Mouse (Mus musculus) cerebellum, adult 2 months (tissue): Measurements from ENCODE around the gene Moxd1. TPM values are rescaled to one million over a fixed set of nuclear protein-coding genes. Genes with fewer than 3 reads are reported as not detected.

Experiments
- DNase-seq, 2 experiments: peaks; one replicate each; pipeline ENCODE4 v3.0.0; 2021
- H3K27ac ChIP-seq: fragments of 200-500 bp; 2 replicates; pipeline ENCODE4 v1.5.1; 2012; ENCODE audit warnings: low read length, control low read depth, inconsistent platforms; ENCODE audit not compliant: insufficient read depth
- H3K27me3 ChIP-seq: fragments of 200-500 bp; 2 replicates; pipeline ENCODE4 v1.6.1; 2012; ENCODE audit warnings: inconsistent platforms, mild to moderate bottlenecking, low read length, moderate library complexity; ENCODE audit not compliant: control insufficient read depth, insufficient read depth
- H3K4me1 ChIP-seq: fragments of 200-500 bp; 2 replicates; pipeline ENCODE4 v1.6.1; 2011; ENCODE audit warnings: low read length; ENCODE audit not compliant: control insufficient read depth, insufficient read depth
- H3K4me3 ChIP-seq: fragments of 200-500 bp; replicated peaks from 2 replicates; pipeline ENCODE3; 2011; ENCODE audit warnings: mild to moderate bottlenecking, low read depth, low read length, control low read depth; ENCODE audit not compliant: insufficient read depth
- CTCF ChIP-seq: fragments of 200-500 bp; IDR thresholded peaks from 2 replicates; pipeline ENCODE4 v1.5.1; 2011; ENCODE audit warnings: low read depth, mild to moderate bottlenecking, control low read depth, low read length, moderate library complexity, borderline replicate concordance; ENCODE audit not compliant: insufficient read depth
- POLR2A ChIP-seq: fragments of 200-500 bp; IDR thresholded peaks from 2 replicates; pipeline ENCODE4 v1.6.1; 2011; ENCODE audit warnings: low read length, control low read depth, borderline replicate concordance; ENCODE audit not compliant: insufficient read depth
- WGBS: fragments of 180-500 bp; shearing (Covaris S2); methylation state at CpG from one replicate; pipeline ENCODE4 v1.1.7; 2018; 5-methylcytosine and 5-hydroxymethylcytosine counted together
- polyA plus RNA-seq: library from polyadenylated mRNA; depleted of rRNA; stranded (reverse); fragments of >200 nt; gene quantifications from 2 replicates; pipeline ENCODE4 v1.2.3, GENCODE M21; 2012

Gene Moxd1
- polyA plus RNA-seq, 1 experiment = 1.7 TPM

- WGBS = 47% methylated on average over 5 of the region's 5 CpGs
Observed at GRCm38 (mm10) chr10:24282650-24283049, 59.3 kb downstream of the Moxd1 start.

GRCm38 (mm10) chr10:24291611-24292010 is 68.3 kb downstream of the Moxd1 start:
- TF ChIP-seq POLR2A (no peak), CTCF (no peak)
- no peak for DNase-seq
- Histone ChIP-seq H3K27ac (no peak overlapping the region), H3K27me3 (no peaks in the 10 kb centered on the region), H3K4me3 (no peak overlapping the region), H3K4me1 (no peaks in the 10 kb centered on the region)
- WGBS = 84% methylated on average over 8 of the region's 8 CpGs

More at GRCm38 (mm10) chr10:24282650-24283049, 59.3 kb downstream of the Moxd1 start:
- no peaks in the 10 kb centered on the region for H3K27me3 ChIP-seq
- H3K4me1 ChIP-seq = no peaks in the 10 kb centered on the region
- DNase-seq = no peak
- H3K4me3 ChIP-seq = no peak overlapping the region
- no peak overlapping the region for H3K27ac ChIP-seq
- TF ChIP-seq POLR2A = no peak
- no peak for TF ChIP-seq CTCF

- DNase-seq = no peak
- WGBS = 93% methylated on average over 1 of the region's 1 CpGs
- Histone ChIP-seq H3K27me3 (no peaks in the 10 kb centered on the region), H3K4me1 (no peaks in the 10 kb centered on the region), H3K4me3 (no peak overlapping the region), H3K27ac (no peak overlapping the region)
- TF ChIP-seq POLR2A = no peak
- TF ChIP-seq CTCF = no peak
Observed at GRCm38 (mm10) chr10:24292671-24293070, 69.4 kb downstream of the Moxd1 start.

- no peaks in the 10 kb centered on the region for H3K27me3 ChIP-seq
- no peak for TF ChIP-seq CTCF
- no peak for TF ChIP-seq POLR2A
- DNase-seq = no peak
- WGBS = 64% methylated on average over 4 of the region's 4 CpGs
- no peak overlapping the region for H3K27ac ChIP-seq
- H3K4me1 ChIP-seq = no peaks in the 10 kb centered on the region
- no peak overlapping the region for H3K4me3 ChIP-seq
Observed at GRCm38 (mm10) chr10:24296608-24297007, 73.3 kb downstream of the Moxd1 start.

GRCm38 (mm10) chr10:24297792-24298191 is 74.5 kb downstream of the Moxd1 start:
- no peak for TF ChIP-seq POLR2A
- peak; percentile 49; the same call in 1 of the 2 replicates for TF ChIP-seq CTCF
- WGBS = 0% methylated on average over 1 of the region's 1 CpGs
- H3K27me3 ChIP-seq = no peaks in the 10 kb centered on the region
- no peak overlapping the region for H3K4me3 ChIP-seq
- DNase-seq = no peak
- H3K4me1 ChIP-seq = no peaks in the 10 kb centered on the region
- H3K27ac ChIP-seq = no peak overlapping the region

DNA sequence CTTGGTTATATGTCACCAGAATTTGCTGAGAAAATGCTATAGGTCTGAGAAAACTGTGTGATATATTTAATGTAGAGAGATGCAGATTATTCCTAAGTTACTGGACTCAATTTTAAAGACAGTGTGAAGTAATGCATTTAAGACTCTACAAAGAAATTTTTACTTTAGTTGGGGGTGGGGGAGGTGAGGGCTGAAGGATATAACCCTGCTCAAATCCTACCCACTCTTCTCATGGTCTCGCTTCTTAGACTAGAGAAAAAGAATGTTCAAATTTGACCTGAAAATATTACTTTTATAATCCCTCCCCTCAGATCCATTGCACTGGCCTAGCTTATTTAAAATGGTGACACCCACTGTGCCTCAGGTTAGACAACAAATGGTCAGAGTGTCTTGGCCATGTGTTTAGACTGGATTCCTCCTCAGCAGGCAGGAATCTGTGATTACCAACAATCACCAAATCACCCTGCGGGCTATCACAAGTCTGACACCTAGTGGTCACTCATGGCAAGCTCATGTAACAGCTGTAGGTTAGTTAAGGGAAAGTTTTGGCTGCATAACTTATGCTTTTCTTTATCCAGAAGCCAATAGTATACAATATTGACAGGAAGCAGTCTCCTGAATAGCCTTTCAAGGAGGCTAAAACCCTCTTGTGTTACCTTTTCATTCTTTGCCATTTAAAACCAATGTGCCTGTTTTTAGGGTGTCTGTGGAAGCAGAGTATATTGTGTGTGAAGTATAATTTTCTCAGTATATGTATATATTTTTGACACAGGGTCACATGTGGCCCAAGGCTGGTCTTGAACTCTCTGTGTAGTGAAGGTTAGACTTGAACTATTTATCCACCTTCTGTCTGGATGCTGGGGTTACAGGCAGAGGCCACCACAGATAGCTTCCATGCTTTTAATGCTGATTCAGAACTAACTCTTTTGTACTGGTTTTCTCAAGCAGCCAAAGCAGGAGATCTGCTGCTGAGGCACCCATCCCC is 75.2 kb downstream of the Moxd1 start:
- TF ChIP-seq POLR2A (no peak), CTCF (peak; percentile 55; the same call in 1 of the 2 replicates)
- DNase-seq = peak; percentile 28 to 32
- WGBS = 49% methylated on average over 2 of the region's 2 CpGs
- Histone ChIP-seq H3K4me3 (no peak overlapping the region), H3K4me1 (no peaks in the 10 kb centered on the region), H3K27me3 (no peaks in the 10 kb centered on the region), H3K27ac (no peak overlapping the region)

- H3K4me3 ChIP-seq = no peak overlapping the region
- under 1% methylated on average over 9 of the region's 9 CpGs for WGBS
- no peaks in the 10 kb centered on the region for H3K4me1 ChIP-seq
- H3K27ac ChIP-seq = no peak overlapping the region
- peak; percentile 53 for DNase-seq
- no peaks in the 10 kb centered on the region for H3K27me3 ChIP-seq
- no peak for TF ChIP-seq POLR2A
- TF ChIP-seq CTCF = peak; percentile 58
Observed at GRCm38 (mm10) chr10:24312191-24312611, 88.9 kb downstream of the Moxd1 start.
